Comparison of ENCODE assay signal across 8 mouse cellular contexts in genomic region chr17:17843534-17844261, GRCm38 (mm10). TPM values are rescaled to one million over a fixed set of nuclear protein-coding genes. Genes with fewer than 3 reads are reported as not detected.
DNase-seq lines count a peak whose midpoint lies in the region; ATAC-seq lines count a peak whose summit lies in the region.

No protein-coding gene starts in this region.

- no peak overlapping the region for H3K27ac ChIP-seq in lung, embryonic 15.5 days
- no peak overlapping the region for H3K27ac ChIP-seq in hindbrain, embryonic 16.5 days (ENCODE audit: low read depth, low read length)
- H3K27ac ChIP-seq in neural tube, embryonic 13.5 days (replicated peaks): no peak overlapping the region

- 65% methylated on average over 27 of the region's 27 CpGs for WGBS in lung, embryonic 15.5 days
- WGBS in hindbrain, embryonic 16.5 days: 71% methylated on average over 27 of the region's 27 CpGs
- 76% methylated on average over 27 of the region's 27 CpGs for whole genome bisulfite sequencing in neural tube, embryonic 13.5 days

- no peaks in the 10 kb centered on the region for H3K27me3 ChIP-seq in lung, embryonic 15.5 days
- H3K27me3 ChIP-seq in hindbrain, embryonic 16.5 days (replicated peaks; ENCODE audit: control insufficient read depth, insufficient read depth, low read length): no peaks in the 10 kb centered on the region
- no peaks in the 10 kb centered on the region for H3K27me3 ChIP-seq in neural tube, embryonic 13.5 days

- peaks cover 35% of the 10 kb centered on the region for H3K36me3 ChIP-seq in lung, embryonic 15.5 days
- H3K36me3 ChIP-seq in hindbrain, embryonic 16.5 days (ENCODE audit: control insufficient read depth, insufficient read depth, low read length): no peaks in the 10 kb centered on the region
- H3K36me3 ChIP-seq in neural tube, embryonic 13.5 days: peaks cover 34% of the 10 kb centered on the region

- no peaks in the 10 kb centered on the region for H3K9me3 ChIP-seq in lung, embryonic 15.5 days
- no peaks in the 10 kb centered on the region for H3K9me3 ChIP-seq in hindbrain, embryonic 16.5 days (ENCODE audit: control insufficient read depth, low read length)
- H3K9me3 ChIP-seq in neural tube, embryonic 13.5 days: no peaks in the 10 kb centered on the region

- peak; percentile 20 for DNase-seq in cerebellum, adult 9-10 months
- no peak for DNase-seq in cerebellum, adult 11-12 months
- DNase-seq in lung, postnatal 4 days: no peak
- DNase-seq in gastrocnemius, adult 18-20 months (ENCODE audit: low spot score): no peak
- DNase-seq in spleen, postnatal 4 days (ENCODE audit: low spot score in 2 of 2): no peak

- H3K4me2 ChIP-seq in lung, embryonic 15.5 days: no peak overlapping the region
- no peak overlapping the region for H3K4me2 ChIP-seq in hindbrain, embryonic 16.5 days (ENCODE audit: low read length)
- H3K4me2 ChIP-seq in neural tube, embryonic 13.5 days: no peak overlapping the region

- H3K4me3 ChIP-seq in lung, embryonic 15.5 days: no peak overlapping the region
- no peak overlapping the region for H3K4me3 ChIP-seq in hindbrain, embryonic 16.5 days (ENCODE audit: low read length)
- no peak overlapping the region for H3K4me3 ChIP-seq in neural tube, embryonic 13.5 days

- peak; percentile 52; the same call in 1 of the 2 replicates for ATAC-seq in lung, embryonic 15.5 days (ENCODE audit: borderline replicate concordance, extremely low read depth, low FRiP score, low TSS enrichment)
- peak; percentile 63 for ATAC-seq in hindbrain, embryonic 16.5 days
- ATAC-seq in neural tube, embryonic 13.5 days (ENCODE audit: low read depth): peak; percentile 47

- no peak overlapping the region for H3K9ac ChIP-seq in lung, embryonic 15.5 days
- H3K9ac ChIP-seq in hindbrain, embryonic 16.5 days (ENCODE audit: low read depth, low read length): no peak overlapping the region
- no peak overlapping the region for H3K9ac ChIP-seq in neural tube, embryonic 13.5 days

- no peaks in the 10 kb centered on the region; the same call in 1 of the 2 replicates for H3K4me1 ChIP-seq in lung, embryonic 15.5 days
- H3K4me1 ChIP-seq in hindbrain, embryonic 16.5 days (ENCODE audit: control insufficient read depth, insufficient read depth, low read depth, low read length): peaks cover 7% of the 10 kb centered on the region
- H3K4me1 ChIP-seq in neural tube, embryonic 13.5 days (replicated peaks): peaks cover 4% of the 10 kb centered on the region

RNA-seq across cellular contexts. Expression of gene Has1, which starts 11.3 kb away (rescaled TPM):
- polyA plus RNA-seq in lung, embryonic 15.5 days (2015; fragmentation: Nextera tagmentation; extraction: Ambion mirVana): 0.93 and 0.97 TPM in 2 replicates
- 1.7 TPM in 2 replicates for polyA plus RNA-seq in hindbrain, embryonic 16.5 days (2015; fragmentation: Nextera tagmentation; extraction: Ambion mirVana)
- polyA plus RNA-seq in neural tube, embryonic 13.5 days (2015; fragmentation: Nextera tagmentation; extraction: Ambion mirVana): 0.63 and 0.70 TPM in 2 replicates
- under 1 TPM; 0.09 to 0.52 TPM for total RNA-seq in gastrocnemius, adult 18-20 months (2021)

RNA-seq across cellular contexts. Expression of gene Spaca6, which starts 16.7 kb away (rescaled TPM):
- polyA plus RNA-seq in lung, embryonic 15.5 days (2015; fragmentation: Nextera tagmentation; extraction: Ambion mirVana): 31.7 and 37.1 TPM in 2 replicates
- polyA plus RNA-seq in hindbrain, embryonic 16.5 days (2015; fragmentation: Nextera tagmentation; extraction: Ambion mirVana): 24.4 and 24.6 TPM in 2 replicates
- 31.4 and 36.0 TPM in 2 replicates for polyA plus RNA-seq in neural tube, embryonic 13.5 days (2015; fragmentation: Nextera tagmentation; extraction: Ambion mirVana)
- 1 to 10 TPM; 4.8 to 6.0 TPM for total RNA-seq in gastrocnemius, adult 18-20 months (2021)

RNA-seq across cellular contexts. Expression of gene Fpr1, which starts 40.0 kb away (rescaled TPM):
- polyA plus RNA-seq in lung, embryonic 15.5 days (2015; fragmentation: Nextera tagmentation; extraction: Ambion mirVana): 0.44 and 0.91 TPM in 2 replicates
- polyA plus RNA-seq in hindbrain, embryonic 16.5 days (2015; fragmentation: Nextera tagmentation; extraction: Ambion mirVana): 0.15 and 0.30 TPM in 2 replicates
- polyA plus RNA-seq in neural tube, embryonic 13.5 days (2015; fragmentation: Nextera tagmentation; extraction: Ambion mirVana): 0.14 TPM in 1 of 2 replicates, not detected in the other
- total RNA-seq in gastrocnemius, adult 18-20 months (2021): not detected

RNA-seq across cellular contexts. Expression of gene Fpr2, which starts 43.9 kb away (rescaled TPM):
- polyA plus RNA-seq in lung, embryonic 15.5 days (2015; fragmentation: Nextera tagmentation; extraction: Ambion mirVana): 1.4 and 1.5 TPM in 2 replicates
- 0.31 and 0.41 TPM in 2 replicates for polyA plus RNA-seq in hindbrain, embryonic 16.5 days (2015; fragmentation: Nextera tagmentation; extraction: Ambion mirVana)
- 0.28 TPM in 1 of 2 replicates, not detected in the other for polyA plus RNA-seq in neural tube, embryonic 13.5 days (2015; fragmentation: Nextera tagmentation; extraction: Ambion mirVana)
- total RNA-seq in gastrocnemius, adult 18-20 months (2021): not detected

RNA-seq across cellular contexts. Expression of gene Fpr3, which starts 44.0 kb away (rescaled TPM):
- polyA plus RNA-seq in lung, embryonic 15.5 days (2015; fragmentation: Nextera tagmentation; extraction: Ambion mirVana): not detected in 2 replicates
- not detected in 2 replicates for polyA plus RNA-seq in hindbrain, embryonic 16.5 days (2015; fragmentation: Nextera tagmentation; extraction: Ambion mirVana)
- polyA plus RNA-seq in neural tube, embryonic 13.5 days (2015; fragmentation: Nextera tagmentation; extraction: Ambion mirVana): not detected in 2 replicates
- total RNA-seq in gastrocnemius, adult 18-20 months (2021): not detected
